Mouse (Mus musculus): Measurements from ENCODE around the gene Fam107b.
"Not testable (repeated sequence)": the region's sequence is repeated elsewhere in the genome, so short reads cannot be mapped to it uniquely, and the experiment has no call there.

The Fam107b gene

DNA sequence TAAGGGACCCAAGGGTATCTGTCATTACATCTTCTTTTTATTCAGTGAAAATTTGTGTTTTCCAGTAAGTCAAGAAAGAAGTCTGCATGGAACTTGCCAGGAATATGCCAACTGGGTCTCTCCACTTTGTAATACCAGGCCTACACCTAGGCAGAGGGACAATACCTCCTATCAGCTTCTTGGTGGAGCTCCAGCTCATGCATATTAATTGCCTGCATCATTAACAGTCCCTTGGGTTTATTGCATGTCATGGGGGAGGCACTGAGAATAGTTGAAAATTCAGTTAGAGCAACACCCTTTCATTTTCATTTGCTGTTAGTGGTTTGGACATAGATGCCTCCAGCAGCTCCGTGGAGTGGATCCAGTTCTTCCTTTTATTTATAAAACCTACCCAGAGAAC lies 130.1 kb downstream of the Fam107b start:
- in situ Hi-C loops (cut with MboI; ENCODE audit: low pct_unique_long_range_greater_than_20kb in 1 of 2, low sequenced_read_pairs in 2 of 2, unreplicated experiment in 1 of 2), result no loop called here

DNA sequence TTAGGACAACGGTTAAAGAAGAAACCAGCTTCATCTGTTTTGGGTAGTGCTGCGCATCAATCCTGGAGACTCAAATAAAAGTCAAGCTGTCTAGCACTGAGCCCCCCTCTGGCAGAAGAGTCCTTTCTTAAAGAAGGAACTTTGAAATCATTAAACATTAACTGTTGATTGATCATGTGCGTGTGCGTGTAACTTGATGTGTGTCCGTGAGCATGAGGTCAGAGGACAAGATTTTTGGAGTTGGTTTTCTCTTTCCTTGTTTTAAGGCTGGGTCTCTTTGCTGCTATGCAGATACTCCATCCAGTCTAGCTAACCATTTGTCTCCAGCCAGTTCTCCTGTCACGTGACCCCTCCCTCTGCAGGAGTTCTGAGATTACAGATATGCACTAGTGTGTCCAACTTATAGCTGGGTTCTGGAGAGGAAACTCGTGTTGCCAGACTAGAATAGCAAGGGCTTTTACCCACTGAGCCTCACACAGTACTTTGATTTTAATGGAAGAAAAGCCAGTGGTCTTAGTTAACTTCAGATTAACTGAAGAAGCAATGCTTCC lies 132.4 kb downstream of the Fam107b start:
- in situ Hi-C loops (cut with MboI; ENCODE audit: low pct_unique_long_range_greater_than_20kb in 1 of 2, low sequenced_read_pairs in 2 of 2, unreplicated experiment in 1 of 2), result no loop called here

DNA sequence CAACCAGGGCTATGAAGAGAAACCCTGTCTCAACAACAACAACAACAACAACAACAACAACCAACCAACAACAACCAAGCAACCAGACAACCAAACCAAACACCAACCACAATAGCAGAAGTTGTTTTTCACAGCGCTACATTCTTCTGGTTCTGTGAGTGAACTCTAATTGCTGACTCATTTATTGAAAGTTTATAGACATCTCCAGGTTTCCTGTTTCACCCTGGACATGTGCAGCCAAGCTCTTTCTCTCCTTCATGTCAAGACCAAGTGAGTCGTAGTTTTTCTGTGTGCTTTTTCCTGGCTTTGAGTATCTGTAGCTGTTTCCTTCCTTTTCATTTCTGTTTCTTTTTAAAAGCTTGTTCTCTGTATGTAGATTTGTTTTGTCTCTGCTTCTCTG lies 133.5 kb downstream of the Fam107b start:
- in situ Hi-C loops (cut with MboI; ENCODE audit: low pct_unique_long_range_greater_than_20kb in 1 of 2, low sequenced_read_pairs in 2 of 2, unreplicated experiment in 1 of 2), result no loop called here

DNA sequence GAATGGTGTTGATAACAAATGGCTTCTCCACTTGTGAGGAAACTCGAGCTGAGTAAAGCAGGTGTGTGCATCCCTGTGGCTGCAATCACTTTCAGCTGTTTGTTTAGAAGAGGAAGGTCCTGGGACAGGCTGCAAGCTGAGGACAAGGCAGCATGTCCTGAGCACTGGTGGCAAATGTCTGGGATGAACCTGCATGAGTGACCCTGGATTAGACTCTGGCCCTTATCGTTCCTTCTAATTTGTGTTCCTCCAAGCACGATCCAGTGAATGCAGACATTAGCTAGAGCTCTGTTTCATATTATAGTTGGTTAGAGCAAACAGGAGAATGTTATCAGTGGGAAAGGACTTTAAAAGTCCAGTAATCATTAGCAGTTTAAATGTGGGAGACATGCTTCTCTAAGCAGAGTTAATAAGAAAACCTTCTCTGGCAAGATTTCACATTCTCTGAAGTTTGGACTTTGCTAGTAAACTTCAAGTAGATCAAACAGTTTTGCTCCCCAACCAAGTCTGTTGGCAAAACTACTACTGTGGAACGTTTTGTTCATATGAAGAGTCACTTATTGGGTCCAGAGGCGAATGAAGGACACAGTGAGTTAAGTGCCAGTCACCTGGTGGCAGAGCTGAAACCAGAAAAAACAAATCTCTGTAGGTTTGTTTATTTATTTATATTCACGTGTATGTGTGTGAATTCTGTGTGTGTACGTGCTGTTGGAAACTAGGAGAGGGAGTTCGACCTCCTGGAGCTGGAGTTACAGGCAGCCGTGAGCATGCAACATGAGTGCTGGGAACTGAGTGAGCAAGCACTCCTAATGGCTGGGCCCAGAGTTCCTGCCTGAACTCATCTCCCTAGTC lies 134.2 kb downstream of the Fam107b start:
- in situ Hi-C loops (cut with MboI; ENCODE audit: low pct_unique_long_range_greater_than_20kb in 1 of 2, low sequenced_read_pairs in 2 of 2, unreplicated experiment in 1 of 2), result no loop called here

DNA sequence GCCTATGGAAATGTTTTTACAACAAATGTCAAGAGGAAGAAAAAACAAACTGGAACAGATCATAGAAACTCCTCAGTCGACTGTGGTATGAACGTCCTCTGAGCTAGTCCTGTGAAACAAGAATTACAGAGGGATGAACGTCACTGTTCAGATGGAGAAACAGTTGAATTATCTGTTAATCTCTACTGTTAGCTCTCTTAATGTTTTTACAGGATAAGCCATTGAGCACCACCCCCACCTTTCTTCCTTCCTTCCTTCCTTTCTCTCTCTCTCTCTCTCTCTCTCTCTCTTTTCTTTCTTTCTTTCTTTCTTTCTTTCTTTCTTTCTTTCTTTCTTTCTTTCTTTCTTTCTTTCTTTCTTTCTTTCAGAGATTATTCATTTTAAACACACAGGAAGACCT lies 135.0 kb downstream of the Fam107b start:
- in situ Hi-C loops (cut with MboI; ENCODE audit: low pct_unique_long_range_greater_than_20kb in 1 of 2, low sequenced_read_pairs in 2 of 2, unreplicated experiment in 1 of 2), result not testable (repeated sequence)

DNA sequence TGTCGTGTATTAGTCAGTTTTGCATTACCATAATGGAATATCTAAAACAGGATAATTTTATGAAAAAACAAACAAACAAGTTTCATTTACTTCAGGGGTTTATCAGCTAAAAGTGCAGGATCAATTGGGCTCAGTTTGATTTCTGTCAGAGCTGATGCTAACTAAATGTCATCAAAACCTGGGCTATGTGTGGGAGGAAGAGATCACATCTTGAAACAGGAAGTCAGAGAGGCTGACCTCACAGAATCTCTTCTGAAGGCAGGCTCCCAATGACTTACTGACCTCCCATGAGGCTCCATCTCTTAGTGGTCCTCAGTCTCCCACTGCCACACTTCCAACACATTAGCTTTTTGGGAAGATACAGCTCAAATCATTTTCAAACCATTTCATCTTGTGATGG lies 136.9 kb downstream of the Fam107b start:
- in situ Hi-C loops (cut with MboI; ENCODE audit: low pct_unique_long_range_greater_than_20kb in 1 of 2, low sequenced_read_pairs in 2 of 2, unreplicated experiment in 1 of 2), result no loop called here

DNA sequence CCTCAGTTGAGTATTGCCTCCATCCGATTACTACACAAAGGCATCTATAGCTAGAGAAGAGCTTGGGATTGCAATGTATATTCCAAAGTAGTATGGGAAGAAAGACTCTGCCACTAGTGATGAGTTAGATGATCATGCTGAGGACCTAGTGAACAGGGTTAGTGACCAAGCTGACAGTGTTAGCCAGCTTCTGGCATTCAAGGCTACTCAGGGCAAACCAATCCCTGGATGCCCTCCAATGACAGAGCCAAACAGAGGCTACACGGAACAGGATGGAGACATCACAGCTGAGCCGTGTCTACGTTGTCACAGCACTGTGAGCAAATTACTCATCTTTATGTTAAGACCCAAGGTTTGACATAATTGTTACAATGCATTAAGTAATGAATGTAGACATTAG lies 138.3 kb downstream of the Fam107b start:
- in situ Hi-C loops (cut with MboI; ENCODE audit: low pct_unique_long_range_greater_than_20kb in 1 of 2, low sequenced_read_pairs in 2 of 2, unreplicated experiment in 1 of 2), result no loop called here

DNA sequence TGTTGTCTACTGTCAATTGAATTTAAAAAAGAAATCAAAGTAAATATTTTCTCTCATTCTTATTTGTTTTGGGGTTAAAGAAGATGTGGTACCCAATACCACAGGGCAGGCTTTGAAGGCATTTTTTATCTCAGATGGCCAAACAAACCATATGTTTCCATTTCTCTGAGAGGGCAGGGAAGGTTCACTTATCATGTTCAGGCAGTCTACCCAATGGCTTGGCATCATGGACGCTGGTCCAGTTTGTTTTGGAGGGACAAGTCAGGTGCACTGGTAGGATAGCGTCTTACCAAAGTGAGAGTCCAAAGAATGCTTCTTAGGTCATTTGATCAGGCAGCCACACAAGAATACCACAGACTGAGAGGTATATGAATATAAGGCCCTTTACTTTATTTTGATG lies 139.6 kb downstream of the Fam107b start:
- in situ Hi-C loops (cut with MboI; ENCODE audit: low pct_unique_long_range_greater_than_20kb in 1 of 2, low sequenced_read_pairs in 2 of 2, unreplicated experiment in 1 of 2), result no loop called here

DNA sequence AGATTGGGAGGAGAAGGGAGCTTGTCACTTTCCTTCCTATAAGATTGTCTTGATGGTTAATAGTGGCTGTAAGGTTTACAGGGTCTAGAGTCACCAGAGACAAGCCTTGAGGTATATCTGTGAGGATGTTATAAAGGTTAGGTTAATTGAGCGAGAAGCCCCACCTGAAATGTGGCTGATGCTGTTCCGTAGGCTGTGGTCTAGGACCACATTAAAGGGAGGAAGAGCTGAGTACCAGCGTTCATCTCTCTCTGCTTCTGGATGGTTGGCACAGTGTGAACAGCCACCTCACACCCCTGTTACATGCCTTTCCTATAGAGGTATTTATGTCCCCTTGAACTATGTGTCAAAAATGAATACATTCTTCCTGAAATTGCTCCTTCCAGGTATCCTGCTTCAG lies 140.2 kb downstream of the Fam107b start:
- in situ Hi-C loops (cut with MboI; ENCODE audit: low pct_unique_long_range_greater_than_20kb in 1 of 2, low sequenced_read_pairs in 2 of 2, unreplicated experiment in 1 of 2), result no loop called here

DNA sequence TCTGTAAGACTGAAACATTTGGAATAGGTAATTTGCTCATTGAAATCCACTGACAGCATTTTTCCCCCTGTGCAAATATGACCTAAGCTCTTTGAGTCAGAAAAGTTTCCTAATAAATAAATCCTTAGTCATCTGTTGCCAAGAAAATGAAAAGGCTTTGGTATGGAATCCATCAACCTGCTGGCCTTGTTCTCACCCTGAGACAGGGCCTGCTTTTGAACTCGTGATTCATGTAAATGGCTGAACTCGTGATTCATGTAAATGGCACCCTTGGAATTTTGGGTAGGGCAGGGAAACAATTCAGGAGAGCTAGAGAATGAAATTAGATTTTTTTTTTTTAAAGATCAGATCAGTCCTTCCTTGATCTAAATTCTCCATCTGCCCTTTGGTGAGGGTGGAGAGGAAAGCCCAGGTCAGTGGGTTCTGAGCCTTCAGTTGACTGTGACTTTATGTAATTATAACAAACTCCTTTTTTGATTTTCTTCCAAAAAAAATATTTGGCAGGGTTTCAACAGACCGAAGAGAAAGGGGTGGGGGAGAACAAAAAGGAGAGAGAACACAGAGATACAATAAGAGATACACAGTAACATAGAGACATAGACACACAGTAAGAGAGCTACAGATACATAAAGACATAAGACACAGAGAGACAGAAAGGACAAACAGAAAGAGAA lies 142.2 kb downstream of the Fam107b start:
- in situ Hi-C loops (cut with MboI; ENCODE audit: low pct_unique_long_range_greater_than_20kb in 1 of 2, low sequenced_read_pairs in 2 of 2, unreplicated experiment in 1 of 2), result no loop called here

DNA sequence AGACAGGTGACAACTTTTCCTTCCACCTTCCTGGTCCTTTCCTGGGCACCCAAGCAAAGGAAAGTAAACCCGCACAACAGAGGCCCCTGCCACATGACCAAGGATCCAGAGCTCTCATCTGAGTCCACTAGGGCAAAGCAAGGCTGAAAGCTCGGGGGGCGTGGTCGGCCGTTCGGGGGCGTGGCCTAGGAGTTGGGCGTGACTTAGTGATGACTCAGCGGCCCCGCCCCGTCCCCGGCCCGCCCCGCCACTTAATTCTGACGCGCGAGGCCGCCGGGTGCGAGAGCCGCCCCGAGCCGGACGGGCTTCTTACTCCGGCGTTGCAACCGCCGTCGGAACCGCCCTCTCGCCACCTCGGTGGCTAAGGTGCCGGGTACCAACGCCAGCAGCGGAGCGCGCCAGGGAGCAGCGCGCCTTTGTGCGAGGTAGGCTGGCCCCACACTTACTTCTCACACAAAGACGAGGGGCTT lies 143.0 kb downstream of the Fam107b start:
- in situ Hi-C loops (cut with MboI; ENCODE audit: low pct_unique_long_range_greater_than_20kb in 1 of 2, low sequenced_read_pairs in 2 of 2, unreplicated experiment in 1 of 2), result no loop called here

DNA sequence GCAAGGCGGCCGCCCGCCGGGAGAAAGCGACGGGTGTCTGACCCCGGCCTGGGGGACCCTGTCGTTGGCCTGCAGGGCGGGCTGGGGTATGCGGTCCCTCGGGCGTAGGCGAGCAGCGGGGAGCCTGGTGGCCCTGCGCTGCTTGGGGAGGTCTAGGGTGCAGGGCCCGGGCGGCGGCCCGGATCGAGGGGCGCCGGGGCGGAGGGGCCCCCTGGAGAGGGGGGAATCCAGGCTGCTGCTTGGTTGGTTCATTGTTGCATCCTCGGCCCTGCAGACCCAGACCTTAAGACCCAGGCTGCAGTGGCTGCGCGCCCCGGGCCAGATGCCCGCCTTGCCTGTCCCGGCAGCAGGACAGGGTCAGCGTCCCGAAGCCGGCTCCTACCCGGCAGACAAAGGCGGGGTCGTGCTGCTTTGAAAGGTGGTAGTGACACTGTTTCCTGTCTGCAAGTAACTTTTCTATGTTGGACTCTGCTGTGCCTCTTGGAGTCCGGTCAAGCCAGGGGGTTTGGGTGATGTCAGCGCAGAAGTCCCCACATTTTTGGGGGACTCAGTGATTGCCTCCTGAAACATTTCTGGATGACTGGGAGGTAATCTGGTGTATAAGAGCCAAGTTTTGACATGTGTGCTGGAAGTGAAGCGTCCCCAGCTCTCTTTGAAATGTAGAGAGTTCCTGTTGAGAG lies 143.5 kb downstream of the Fam107b start:
- in situ Hi-C loops (cut with MboI; ENCODE audit: low pct_unique_long_range_greater_than_20kb in 1 of 2, low sequenced_read_pairs in 2 of 2, unreplicated experiment in 1 of 2), result no loop called here

DNA sequence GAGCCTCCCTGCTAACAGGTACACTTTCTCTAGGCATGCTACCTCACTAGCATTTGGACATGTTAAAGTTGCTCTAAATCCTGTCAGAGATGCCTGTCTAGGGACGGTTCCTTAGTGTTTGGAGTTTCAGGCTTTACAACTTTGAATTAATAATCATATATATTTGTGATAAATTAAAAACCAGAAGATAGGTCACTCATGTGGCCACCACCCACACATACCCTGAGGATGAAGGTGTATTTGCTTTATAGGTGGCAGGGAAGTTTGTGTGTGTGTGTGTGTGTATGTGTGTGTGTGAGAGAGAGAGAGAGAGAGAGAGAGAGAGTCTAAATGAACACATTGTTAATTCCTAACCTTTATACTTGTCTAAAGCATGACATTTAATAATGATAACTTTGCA lies 144.2 kb downstream of the Fam107b start:
- in situ Hi-C loops (cut with MboI; ENCODE audit: low pct_unique_long_range_greater_than_20kb in 1 of 2, low sequenced_read_pairs in 2 of 2, unreplicated experiment in 1 of 2), result no loop called here

DNA sequence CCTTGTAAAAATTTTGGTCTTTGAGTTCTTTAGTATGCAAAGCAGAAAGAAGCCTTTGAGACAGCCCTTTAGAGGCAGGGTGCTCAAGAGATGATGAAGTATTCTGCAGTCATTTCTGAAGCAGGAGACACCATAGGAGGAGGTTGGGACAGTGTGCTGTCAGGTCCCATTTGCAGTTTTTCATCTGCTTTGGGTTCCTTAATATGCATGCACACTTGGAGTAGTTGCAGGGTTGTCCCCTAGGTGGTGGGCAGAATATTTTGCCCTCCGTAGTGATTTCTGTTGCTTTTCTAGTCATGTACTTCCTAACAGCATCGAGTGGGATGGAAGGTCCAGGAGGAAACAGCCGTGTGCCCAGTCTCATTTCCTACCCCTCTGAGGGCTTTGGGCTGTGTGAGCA lies 145.1 kb downstream of the Fam107b start:
- in situ Hi-C loops (cut with MboI; ENCODE audit: low pct_unique_long_range_greater_than_20kb in 1 of 2, low sequenced_read_pairs in 2 of 2, unreplicated experiment in 1 of 2), result no loop called here

DNA sequence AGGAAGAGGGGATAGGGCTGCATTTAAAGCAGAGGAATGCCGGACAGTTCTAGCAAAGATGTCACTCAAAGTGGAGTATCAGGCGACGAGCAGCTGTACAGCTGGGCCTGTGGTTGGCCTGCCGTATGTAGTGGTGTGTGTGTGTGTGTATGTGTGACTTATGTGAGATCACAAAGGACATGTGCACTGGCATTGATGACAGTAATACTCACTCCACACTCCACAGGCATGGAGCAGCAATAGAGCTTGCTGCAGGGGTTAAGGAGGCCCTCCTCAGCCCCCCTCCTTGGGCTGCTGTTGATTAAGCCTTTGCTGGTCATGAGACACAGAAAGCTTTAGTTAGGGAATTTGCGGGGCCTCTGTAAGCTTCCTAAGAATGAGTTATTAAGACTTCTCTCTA lies 147.0 kb downstream of the Fam107b start:
- in situ Hi-C loops (cut with MboI; ENCODE audit: low pct_unique_long_range_greater_than_20kb in 1 of 2, low sequenced_read_pairs in 2 of 2, unreplicated experiment in 1 of 2), result no loop called here

DNA sequence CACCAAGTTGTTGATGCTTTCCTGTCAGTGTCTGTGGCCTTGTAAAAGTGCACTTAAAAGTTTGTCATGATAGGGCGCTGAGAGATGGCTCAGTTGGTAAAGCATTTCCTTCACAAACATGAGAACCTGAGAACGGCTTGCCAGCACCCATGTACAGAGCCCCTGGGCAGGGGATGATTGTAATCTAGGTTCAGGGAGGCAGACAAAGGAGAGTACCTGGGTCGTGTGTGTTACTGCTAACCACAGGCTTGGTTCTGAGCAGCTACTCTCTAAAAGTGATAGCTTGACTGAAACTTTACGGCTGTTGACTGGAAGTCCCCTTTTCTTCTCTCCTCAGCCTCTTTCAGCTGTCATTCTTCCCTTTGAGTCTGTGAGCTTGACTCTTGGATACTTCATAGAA lies 147.6 kb downstream of the Fam107b start:
- in situ Hi-C loops (cut with MboI; ENCODE audit: low pct_unique_long_range_greater_than_20kb in 1 of 2, low sequenced_read_pairs in 2 of 2, unreplicated experiment in 1 of 2), result no loop called here

DNA sequence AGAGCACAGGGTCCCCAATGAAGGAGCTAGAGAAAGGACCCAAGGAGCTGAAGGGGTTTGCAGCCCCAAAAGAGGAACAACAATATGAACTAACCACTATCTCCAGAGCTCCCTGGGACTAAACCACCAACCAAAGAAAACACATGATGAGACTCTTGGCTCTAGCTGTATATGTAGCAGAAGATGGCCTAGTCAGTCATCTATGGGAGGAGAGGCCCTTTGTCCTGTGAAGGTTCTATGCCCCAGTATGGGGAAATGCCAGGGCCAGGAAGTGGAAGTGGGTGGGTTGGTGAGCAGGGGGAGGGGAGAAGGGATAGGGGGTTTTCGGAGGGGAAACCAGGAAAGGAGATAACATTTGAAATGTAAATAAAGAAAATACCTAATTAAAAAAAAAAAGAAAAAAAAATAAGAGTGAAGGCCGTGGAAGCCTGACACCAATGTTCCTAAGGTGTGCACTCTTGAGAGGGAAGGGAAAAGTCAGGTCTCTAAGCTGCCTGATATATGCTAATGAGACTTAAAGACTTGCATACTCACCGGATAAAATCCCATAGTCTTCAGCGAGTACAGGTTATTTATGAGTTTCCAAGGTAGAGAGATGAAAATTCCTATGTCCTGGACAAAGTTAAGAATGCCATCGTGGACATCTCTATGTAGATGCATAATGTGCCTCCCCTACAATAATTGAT lies 149.3 kb downstream of the Fam107b start:
- in situ Hi-C loops (cut with MboI; ENCODE audit: low pct_unique_long_range_greater_than_20kb in 1 of 2, low sequenced_read_pairs in 2 of 2, unreplicated experiment in 1 of 2), result not testable (repeated sequence)

DNA sequence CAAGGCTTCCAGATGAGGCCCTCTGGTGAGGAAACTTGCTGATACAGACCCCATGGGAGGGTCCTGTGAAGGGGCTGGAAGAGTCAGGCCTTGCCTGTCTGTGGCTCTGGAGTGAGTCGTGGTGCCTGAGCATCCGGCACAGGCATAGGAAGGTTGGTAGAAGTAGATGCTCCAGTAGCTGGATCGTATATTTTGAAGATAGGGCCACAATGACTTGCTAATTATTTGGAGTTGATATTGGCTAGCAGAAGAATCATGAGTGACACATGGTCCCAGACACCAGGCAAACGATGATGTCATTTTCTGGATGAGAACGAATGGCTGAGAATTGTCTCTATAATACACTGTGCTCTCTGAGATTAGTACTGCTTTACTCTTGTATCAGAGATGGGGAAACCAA lies 150.8 kb downstream of the Fam107b start:
- in situ Hi-C loops (cut with MboI; ENCODE audit: low pct_unique_long_range_greater_than_20kb in 1 of 2, low sequenced_read_pairs in 2 of 2, unreplicated experiment in 1 of 2), result no loop called here

DNA sequence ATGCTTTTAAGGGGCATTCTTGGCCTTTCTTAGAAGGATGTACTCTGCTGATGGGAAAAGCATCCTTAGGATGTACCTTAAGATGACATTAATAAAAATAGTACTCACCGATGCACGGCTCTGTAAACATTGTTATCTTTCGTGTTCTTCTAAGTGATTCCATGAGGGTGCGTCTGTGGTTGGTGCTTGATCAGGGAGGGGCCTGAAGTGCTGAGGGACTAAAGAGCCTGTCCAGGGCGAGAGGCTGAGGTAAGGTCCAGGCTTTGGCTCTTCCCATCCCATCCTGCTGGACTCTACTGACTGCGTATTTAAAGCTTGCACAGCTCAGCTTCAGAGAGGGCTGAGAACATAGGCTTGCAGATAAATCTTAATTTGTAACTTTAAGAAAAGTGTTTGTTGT lies 151.7 kb downstream of the Fam107b start:
- in situ Hi-C loops (cut with MboI; ENCODE audit: low pct_unique_long_range_greater_than_20kb in 1 of 2, low sequenced_read_pairs in 2 of 2, unreplicated experiment in 1 of 2), result no loop called here
